Mouse (Mus musculus): Measurements from ENCODE around the gene Epsti1. TPM values are rescaled to one million over a fixed set of nuclear protein-coding genes. Genes with fewer than 3 reads are reported as not detected.

The Epsti1 gene
- total RNA-seq, 2 experiments from 2014 or later: 0.28 to 0.60 TPM

- no peak for DNase-seq (ENCODE audit: low spot score in 2 of 2)
These were observed 104.0 kb downstream of the Epsti1 start for GRCm38 (mm10) chr14:78008019-78008418.

- no peak for DNase-seq (ENCODE audit: low spot score in 2 of 2)
These were observed 107.8 kb downstream of the Epsti1 start for GRCm38 (mm10) chr14:78011808-78012207.

- no peak for DNase-seq (ENCODE audit: low spot score in 2 of 2)
These were observed 111.7 kb downstream of the Epsti1 start for GRCm38 (mm10) chr14:78015540-78016321.

- DNase-seq (ENCODE audit: low spot score in 2 of 2): no peak
These were observed 112.4 kb downstream of the Epsti1 start for GRCm38 (mm10) chr14:78016398-78016797.

GRCm38 (mm10) chr14:78019935-78020334 is 115.9 kb downstream of the Epsti1 start:
- no peak for DNase-seq (ENCODE audit: low spot score in 2 of 2)

GRCm38 (mm10) chr14:78038876-78039275 is 134.8 kb downstream of the Epsti1 start:
- no peak for DNase-seq (ENCODE audit: low spot score in 2 of 2)

GRCm38 (mm10) chr14:78040643-78041042 is 136.6 kb downstream of the Epsti1 start:
- no peak for DNase-seq (ENCODE audit: low spot score in 2 of 2)

- no peak for DNase-seq (ENCODE audit: low spot score in 2 of 2)
These were observed 138.0 kb downstream of the Epsti1 start for GRCm38 (mm10) chr14:78041886-78042526.

GRCm38 (mm10) chr14:78043079-78043478 is 139.0 kb downstream of the Epsti1 start:
- no peak for DNase-seq (ENCODE audit: low spot score in 2 of 2)

- no peak for DNase-seq (ENCODE audit: low spot score in 2 of 2)
These were observed 144.2 kb downstream of the Epsti1 start for GRCm38 (mm10) chr14:78048258-78048657.

- no peak for DNase-seq (ENCODE audit: low spot score in 2 of 2)
These were observed 144.6 kb downstream of the Epsti1 start for GRCm38 (mm10) chr14:78048674-78049073.

Other genes with a start within 250 kb of the Epsti1 start
- 10 to 100 TPM; 70.4 to 92.7 TPM for gene Dnajc15, start 29.1 kb upstream of the Epsti1 start, total RNA-seq (2021)
- under 1 TPM in 1 of 2 experiments, not detected in 1; 0.26 TPM for gene Fam216b, start 184.8 kb downstream of the Epsti1 start, total RNA-seq (2021)